Mouse (Mus musculus) heart, postnatal 0 days (tissue): ENCODE results near the gene Pde7b.

ENCODE experiments used
- CTCF ChIP-seq: IDR thresholded peaks from 2 replicates; pipeline ENCODE4 v1.5.1; 2016; ENCODE audit warnings: antibody characterized with exemption, control low read depth, low read depth
- EP300 ChIP-seq: IDR thresholded peaks from 2 replicates; pipeline ENCODE4 v1.6.1; 2016; ENCODE audit warnings: antibody characterized with exemption, low read depth

DNA sequence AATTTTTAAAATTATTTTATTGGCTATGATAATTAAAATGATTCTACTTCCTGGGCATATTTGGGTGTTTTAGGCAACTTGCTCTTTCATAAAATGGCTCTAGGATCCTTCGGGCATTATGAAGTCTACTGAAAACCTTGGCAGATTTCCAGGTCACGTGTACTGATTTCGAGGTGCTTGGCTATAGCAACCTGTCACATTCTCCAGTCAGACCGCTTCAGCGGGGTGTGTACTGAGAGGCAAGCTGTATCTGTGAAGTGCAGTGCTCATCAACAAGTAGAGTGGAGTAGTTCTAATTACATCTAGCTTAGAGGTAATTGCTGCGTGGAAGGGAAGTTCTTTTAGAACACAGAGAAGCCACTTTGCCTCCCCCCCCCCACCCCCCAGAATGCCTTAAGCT lies 156.2 kb downstream of the Pde7b start:
- no peak for TF ChIP-seq EP300
- no peak for TF ChIP-seq CTCF
